Mouse (Mus musculus): ENCODE measurements around the gene Cln3.

- TF ChIP-seq POLR2A (IDR thresholded peaks at IDR 0.05; ENCODE audit: low read depth, low read length): no peak
- TF ChIP-seq CTCF (conservative IDR thresholded peaks at IDR 0.05; ENCODE audit: insufficient read depth, insufficient read length, low read depth, low read length): no peak
Measured at GRCm38 (mm10) chr7:126523316-126523715, 62.3 kb downstream of the Cln3 start.

All from kidney, adult 2 months (tissue).